Mouse (Mus musculus) myocyte (in vitro differentiated cells): Measurements from ENCODE around the gene Ly75. TPM values are rescaled to one million over a fixed set of nuclear protein-coding genes. Genes with fewer than 3 reads are reported as not detected.

Experiments
- H3K27me3 ChIP-seq: one replicate; pipeline ENCODE4 v1.6.1; 2011; ENCODE audit not compliant: control insufficient read depth, insufficient read depth, insufficient read length
- H3K36me3 ChIP-seq: one replicate; pipeline ENCODE4 v1.6.1; 2011; ENCODE audit not compliant: control insufficient read depth, insufficient read depth
- H3K4me2 ChIP-seq: one replicate; pipeline ENCODE4 v1.6.1; 2011; ENCODE audit warnings: low read depth, control low read depth
- H3K4me3 ChIP-seq: one replicate; pipeline ENCODE4 v1.5.1; 2011; ENCODE audit warnings: mild to moderate bottlenecking, control low read depth, moderate library complexity
- H3K79me2 ChIP-seq: one replicate; pipeline ENCODE4 v1.6.1; 2011; ENCODE audit not compliant: control insufficient read depth, insufficient read depth
- H3ac ChIP-seq: one replicate; pipeline ENCODE4 v1.6.1; 2011; ENCODE audit not compliant: control insufficient read depth, insufficient read length
- CEBPB ChIP-seq: IDR thresholded peaks from 2 replicates; pipeline ENCODE4 v1.6.1; 2011; ENCODE audit warnings: mild to moderate bottlenecking, moderate library complexity; ENCODE audit not compliant: poor library complexity, insufficient read depth, severe bottlenecking
- E2F4 ChIP-seq: IDR thresholded peaks from one replicate; pipeline ENCODE4 v1.6.1; 2011; ENCODE audit warnings: mild to moderate bottlenecking, control low read depth, moderate library complexity; ENCODE audit not compliant: insufficient read depth
- MAX ChIP-seq: IDR thresholded peaks from one replicate; pipeline ENCODE4 v1.6.1; 2011; ENCODE audit warnings: low read depth, mild to moderate bottlenecking, control low read depth
- MYOD1 ChIP-seq, 3 experiments: IDR thresholded peaks; one replicate each; pipeline ENCODE4 v1.6.1; 2011; ENCODE audit warnings: control low read depth in 2 of 3, low read depth in 2 of 3, mild to moderate bottlenecking in 2 of 3, moderate library complexity in 1 of 3; ENCODE audit not compliant: insufficient read length in 2 of 3, control insufficient read depth in 1 of 3
- MYOG ChIP-seq, 3 experiments: IDR thresholded peaks; one replicate each; pipeline ENCODE4 v1.6.1; 2011; ENCODE audit warnings: control low read depth in 2 of 3, low read depth in 2 of 3, mild to moderate bottlenecking in 2 of 3; ENCODE audit not compliant: insufficient read length in 2 of 3, control insufficient read depth in 1 of 3, insufficient read depth in 1 of 3
- POLR2A ChIP-seq: IDR thresholded peaks from one replicate; pipeline ENCODE4 v1.6.1; 2011; ENCODE audit warnings: low read depth, mild to moderate bottlenecking, control low read depth, moderate library complexity; ENCODE audit not compliant: insufficient read length
- POLR2AphosphoS2 ChIP-seq: IDR thresholded peaks from one replicate; pipeline ENCODE4 v1.6.1; 2011; ENCODE audit warnings: low read depth, control low read depth; ENCODE audit not compliant: insufficient read length
- REST ChIP-seq: IDR thresholded peaks from one replicate; pipeline ENCODE4 v1.6.1; 2011; ENCODE audit warnings: mild to moderate bottlenecking, control low read depth, moderate library complexity; ENCODE audit not compliant: insufficient read depth, insufficient read length
- SRF ChIP-seq: IDR thresholded peaks from one replicate; pipeline ENCODE4 v1.6.1; 2011; ENCODE audit warnings: low read depth; ENCODE audit not compliant: control insufficient read depth, insufficient read length
- TCF12 ChIP-seq: IDR thresholded peaks from one replicate; pipeline ENCODE4 v1.6.1; 2011; ENCODE audit warnings: mild to moderate bottlenecking, control low read depth; ENCODE audit not compliant: poor library complexity, insufficient read depth, severe bottlenecking
- TCF3 ChIP-seq: IDR thresholded peaks from one replicate; pipeline ENCODE4 v1.6.1; 2011; ENCODE audit warnings: low read depth, control low read depth; ENCODE audit not compliant: insufficient read length
- USF1 ChIP-seq: IDR thresholded peaks from one replicate; pipeline ENCODE4 v1.6.1; 2011; ENCODE audit warnings: low read depth, mild to moderate bottlenecking, control low read depth, moderate library complexity
- polyA plus RNA-seq: library from polyadenylated mRNA; unstranded; fragments of >200 nt; fragmentation: generic; extraction: Trizol; gene quantifications from one replicate; pipeline ENCODE4 v1.2.1, GENCODE M21; 2012; ENCODE audit warnings: missing spikeins

The Ly75 gene
- polyA plus RNA-seq, 1 experiment: 2.3 TPM

DNA sequence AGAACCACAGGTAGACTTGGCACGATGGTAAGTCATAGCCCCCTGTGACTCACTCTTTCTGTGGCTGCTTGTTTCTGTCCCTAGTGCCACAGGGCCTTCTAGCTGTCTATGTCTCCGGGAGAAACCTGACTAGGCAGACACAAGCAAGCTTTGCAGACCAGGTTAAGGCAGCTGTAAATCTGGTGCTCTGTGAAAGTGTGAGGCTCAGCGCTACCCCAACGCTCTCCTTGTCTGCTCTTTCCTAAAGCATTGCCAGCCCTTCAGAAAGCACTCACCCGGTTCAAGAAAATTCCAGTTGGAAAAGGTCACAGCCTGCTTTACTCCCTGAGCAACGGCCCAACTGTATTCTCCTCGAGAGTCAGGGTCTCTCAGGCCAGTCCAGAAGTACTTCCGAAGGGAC is 31.3 kb downstream of the Ly75 start:
- Histone ChIP-seq H3K4me2 (no peak overlapping the region), H3K4me3 (no peak overlapping the region), H3K27me3 (no peaks in the 10 kb centered on the region), H3K36me3 (peaks cover 5% of the 10 kb centered on the region), H3ac (no peak overlapping the region), H3K79me2 (no peaks in the 10 kb centered on the region)
- TF ChIP-seq CEBPB (no peak), POLR2A (no peak), E2F4 (no peak), MYOD1 (IDR thresholded peaks at IDR 0.05; ENCODE audit: control insufficient read depth in 1 of 3, insufficient read length in 2 of 3, low read depth in 2 of 3) (no peak), MAX (no peak), TCF12 (no peak), MYOG (IDR thresholded peaks at IDR 0.05; ENCODE audit: control insufficient read depth in 1 of 3, insufficient read depth in 1 of 3, insufficient read length in 2 of 3, low read depth in 2 of 3) (no peak)

DNA sequence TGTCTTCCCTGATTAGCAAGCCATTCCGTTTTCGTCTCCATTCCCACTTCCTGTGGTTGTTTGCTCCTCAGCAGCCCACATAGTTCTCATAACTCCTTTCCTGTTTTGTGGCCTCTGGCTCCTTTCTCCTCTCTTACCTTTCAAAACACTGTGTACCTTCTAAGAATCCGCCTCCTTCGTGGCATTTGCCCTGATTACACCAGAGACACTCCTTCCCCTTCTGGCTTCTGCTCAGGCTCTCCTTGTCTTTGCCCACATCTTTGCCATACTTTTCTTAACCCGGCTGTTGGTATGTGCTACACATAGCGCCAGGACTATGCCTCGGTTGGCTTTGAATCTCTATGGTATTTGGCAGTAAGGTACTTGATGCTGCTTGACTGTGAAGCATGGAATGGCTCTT is 35.2 kb downstream of the Ly75 start:
- no peak for TF ChIP-seq MYOG (IDR thresholded peaks at IDR 0.05; ENCODE audit: control insufficient read depth in 1 of 3, insufficient read depth in 1 of 3, insufficient read length in 2 of 3, low read depth in 2 of 3)
- no peak for TF ChIP-seq USF1
- no peak for TF ChIP-seq TCF12
- no peak for TF ChIP-seq TCF3
- no peak for TF ChIP-seq POLR2A
- no peak for TF ChIP-seq E2F4
- no peak for TF ChIP-seq SRF
- no peak for TF ChIP-seq MAX
- no peak for TF ChIP-seq POLR2AphosphoS2
- no peak overlapping the region for H3K4me2 ChIP-seq
- no peak overlapping the region for H3K4me3 ChIP-seq
- no peaks in the 10 kb centered on the region for H3K27me3 ChIP-seq
- no peaks in the 10 kb centered on the region for H3K79me2 ChIP-seq
- H3ac ChIP-seq: no peak overlapping the region
- peaks cover 5% of the 10 kb centered on the region for H3K36me3 ChIP-seq

DNA sequence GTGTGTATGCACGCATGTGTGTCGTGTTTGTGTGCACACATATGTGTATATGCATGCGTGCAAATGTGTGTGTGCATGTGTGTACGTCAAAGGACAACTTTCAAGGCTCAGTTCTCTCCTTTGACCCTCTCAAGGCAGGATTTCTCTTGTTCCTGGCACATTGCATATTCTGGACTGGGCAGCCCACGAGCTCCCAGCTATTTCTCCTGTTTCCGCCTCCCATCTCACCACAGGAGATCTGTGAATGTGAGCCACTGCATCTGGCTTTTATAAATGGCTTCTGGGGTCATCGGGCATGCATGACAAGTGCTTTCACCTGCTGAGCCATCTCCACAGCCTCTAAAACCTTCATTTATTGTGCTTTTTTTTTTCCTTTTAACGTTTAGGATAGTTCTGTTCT is 36.6 kb downstream of the Ly75 start:
- no peak overlapping the region for H3K4me2 ChIP-seq
- no peaks in the 10 kb centered on the region for H3K79me2 ChIP-seq
- H3ac ChIP-seq: no peak overlapping the region
- no peaks in the 10 kb centered on the region for H3K27me3 ChIP-seq
- H3K4me3 ChIP-seq: no peak overlapping the region
- H3K36me3 ChIP-seq: peaks cover 5% of the 10 kb centered on the region
- no peak for TF ChIP-seq REST
- TF ChIP-seq E2F4: no peak
- no peak for TF ChIP-seq USF1
- TF ChIP-seq TCF12: no peak
- no peak for TF ChIP-seq MYOD1 (IDR thresholded peaks at IDR 0.05; ENCODE audit: control insufficient read depth in 1 of 3, insufficient read length in 2 of 3, low read depth in 2 of 3)
- TF ChIP-seq POLR2AphosphoS2: no peak
- no peak for TF ChIP-seq TCF3
- no peak for TF ChIP-seq POLR2A
- TF ChIP-seq CEBPB: no peak
- TF ChIP-seq MAX: no peak
- no peak for TF ChIP-seq SRF
- TF ChIP-seq MYOG (IDR thresholded peaks at IDR 0.05; ENCODE audit: control insufficient read depth in 1 of 3, insufficient read depth in 1 of 3, insufficient read length in 2 of 3, low read depth in 2 of 3): no peak

DNA sequence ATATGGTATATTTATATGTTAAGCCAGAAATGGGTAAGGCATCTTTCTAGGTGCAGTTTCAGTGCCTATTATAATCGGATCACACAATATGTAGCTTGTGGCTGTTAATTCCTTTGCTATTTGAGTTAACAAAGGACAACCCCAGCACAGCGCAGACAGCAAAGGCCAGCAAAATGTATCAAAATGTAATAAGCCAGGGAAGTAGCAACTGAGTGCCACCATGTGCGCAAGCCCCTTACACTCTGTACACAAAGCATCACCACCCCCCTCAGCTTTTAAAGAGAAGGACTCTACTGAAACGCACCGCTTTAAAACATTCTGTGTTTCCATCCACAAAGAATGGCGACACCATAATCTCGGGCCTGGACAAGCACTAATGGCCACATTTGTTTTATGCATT is 37.4 kb downstream of the Ly75 start:
- Histone ChIP-seq H3K36me3 (peaks cover 5% of the 10 kb centered on the region), H3K4me2 (no peak overlapping the region), H3K4me3 (no peak overlapping the region), H3K27me3 (no peaks in the 10 kb centered on the region), H3K79me2 (no peaks in the 10 kb centered on the region), H3ac (no peak overlapping the region)
- no peak for TF ChIP-seq TCF3
- no peak for TF ChIP-seq REST
- TF ChIP-seq CEBPB: no peak
- TF ChIP-seq MYOG (IDR thresholded peaks at IDR 0.05; ENCODE audit: control insufficient read depth in 1 of 3, insufficient read depth in 1 of 3, insufficient read length in 2 of 3, low read depth in 2 of 3): no peak
- TF ChIP-seq MYOD1 (IDR thresholded peaks at IDR 0.05; ENCODE audit: control insufficient read depth in 1 of 3, insufficient read length in 2 of 3, low read depth in 2 of 3): no peak
- no peak for TF ChIP-seq SRF
- TF ChIP-seq USF1: no peak
- no peak for TF ChIP-seq MAX
- TF ChIP-seq POLR2A: no peak
- TF ChIP-seq POLR2AphosphoS2: no peak
- TF ChIP-seq E2F4: no peak
- TF ChIP-seq TCF12: no peak

- TF ChIP-seq E2F4: no peak
- TF ChIP-seq MYOG (IDR thresholded peaks at IDR 0.05; ENCODE audit: control insufficient read depth in 1 of 3, insufficient read depth in 1 of 3, insufficient read length in 2 of 3, low read depth in 2 of 3): no peak
- TF ChIP-seq MAX: no peak
- TF ChIP-seq TCF3: no peak
- TF ChIP-seq MYOD1 (IDR thresholded peaks at IDR 0.05; ENCODE audit: control insufficient read depth in 1 of 3, insufficient read length in 2 of 3, low read depth in 2 of 3): no peak
- no peak for TF ChIP-seq TCF12
- TF ChIP-seq POLR2AphosphoS2: no peak
- TF ChIP-seq REST: no peak
- TF ChIP-seq POLR2A: no peak
- no peak for TF ChIP-seq USF1
- Histone ChIP-seq H3K79me2 (no peaks in the 10 kb centered on the region), H3K4me3 (no peak overlapping the region), H3K4me2 (no peak overlapping the region), H3ac (no peak overlapping the region), H3K27me3 (no peaks in the 10 kb centered on the region), H3K36me3 (no peaks in the 10 kb centered on the region)
These were observed 39.4 kb downstream of the Ly75 start for GRCm38 (mm10) chr2:60343607-60344289.
